Mouse (Mus musculus): Measurements from ENCODE around the gene Nhlrc4.

Gene Nhlrc4

GRCm38 (mm10) chr17:25958771-25959494 is 14.2 kb upstream of the Nhlrc4 start:
- DNase-seq (ENCODE audit: low spot score in 2 of 2): no peak

- DNase-seq (ENCODE audit: low spot score in 2 of 2): no peak
Observed at GRCm38 (mm10) chr17:25957586-25958051, 12.9 kb upstream of the Nhlrc4 start.

GRCm38 (mm10) chr17:25956631-25957030 is 11.9 kb upstream of the Nhlrc4 start:
- DNase-seq (ENCODE audit: low spot score in 2 of 2): no peak

GRCm38 (mm10) chr17:25956201-25956600 is 11.4 kb upstream of the Nhlrc4 start:
- DNase-seq (ENCODE audit: low spot score in 2 of 2): no peak

- DNase-seq (ENCODE audit: low spot score in 2 of 2): no peak
Observed at GRCm38 (mm10) chr17:25955736-25956135, 11.0 kb upstream of the Nhlrc4 start.

- no peak for DNase-seq (ENCODE audit: low spot score in 2 of 2)
Observed at GRCm38 (mm10) chr17:25954671-25955070, 9.9 kb upstream of the Nhlrc4 start.

GRCm38 (mm10) chr17:25953161-25953560 is 8.4 kb upstream of the Nhlrc4 start:
- DNase-seq (ENCODE audit: low spot score in 2 of 2): no peak

GRCm38 (mm10) chr17:25951803-25952623 is 7.3 kb upstream of the Nhlrc4 start, which contains the start of gene A930017K11Rik:
Gene A930017K11Rik, minus strand, starts transcription at chr17:25952565.
- DNase-seq (ENCODE audit: low spot score in 2 of 2): no peak

- no peak for DNase-seq (ENCODE audit: low spot score in 2 of 2)
Observed at GRCm38 (mm10) chr17:25951225-25951802, 6.6 kb upstream of the Nhlrc4 start.

GRCm38 (mm10) chr17:25950706-25951105 is 5.9 kb upstream of the Nhlrc4 start:
- no peak for DNase-seq (ENCODE audit: low spot score in 2 of 2)

GRCm38 (mm10) chr17:25949981-25950380 is 5.2 kb upstream of the Nhlrc4 start:
- DNase-seq (ENCODE audit: low spot score in 2 of 2): no peak

GRCm38 (mm10) chr17:25948051-25948450 is 3.3 kb upstream of the Nhlrc4 start:
- DNase-seq (ENCODE audit: low spot score in 2 of 2): no peak

- DNase-seq (ENCODE audit: low spot score in 2 of 2): no peak
Observed at GRCm38 (mm10) chr17:25947576-25947975, 2.8 kb upstream of the Nhlrc4 start.

- no peak for DNase-seq (ENCODE audit: low spot score in 2 of 2)
Observed at GRCm38 (mm10) chr17:25946891-25947290, 2.1 kb upstream of the Nhlrc4 start.

- DNase-seq (ENCODE audit: low spot score in 2 of 2): no peak
Observed at GRCm38 (mm10) chr17:25946349-25946748, 1.6 kb upstream of the Nhlrc4 start.

GRCm38 (mm10) chr17:25945517-25946155 is 875 bp upstream of the Nhlrc4 start:
- DNase-seq (ENCODE audit: low spot score in 2 of 2): no peak

GRCm38 (mm10) chr17:25943769-25944168 is 992 bp downstream of the Nhlrc4 start:
- no peak for DNase-seq (ENCODE audit: low spot score in 2 of 2)

- DNase-seq (ENCODE audit: low spot score in 2 of 2): no peak
Observed at GRCm38 (mm10) chr17:25943221-25943620, 1.5 kb downstream of the Nhlrc4 start.

- DNase-seq (ENCODE audit: low spot score in 2 of 2): no peak
Observed at GRCm38 (mm10) chr17:25942597-25943151, 2.1 kb downstream of the Nhlrc4 start.

- peak; percentile 63 to 70 for DNase-seq (ENCODE audit: low spot score in 2 of 2)
Observed at GRCm38 (mm10) chr17:25941511-25942241, 3.1 kb downstream of the Nhlrc4 start.

- no peak for DNase-seq (ENCODE audit: low spot score in 2 of 2)
Observed at GRCm38 (mm10) chr17:25934526-25934925, 10.2 kb downstream of the Nhlrc4 start.
